Mouse (Mus musculus): Measurements from ENCODE around the gene Rad21l.
A peak's percentile ranks its signal among the peaks of the same experiment; 100 is the strongest.

The Rad21l gene

DNA sequence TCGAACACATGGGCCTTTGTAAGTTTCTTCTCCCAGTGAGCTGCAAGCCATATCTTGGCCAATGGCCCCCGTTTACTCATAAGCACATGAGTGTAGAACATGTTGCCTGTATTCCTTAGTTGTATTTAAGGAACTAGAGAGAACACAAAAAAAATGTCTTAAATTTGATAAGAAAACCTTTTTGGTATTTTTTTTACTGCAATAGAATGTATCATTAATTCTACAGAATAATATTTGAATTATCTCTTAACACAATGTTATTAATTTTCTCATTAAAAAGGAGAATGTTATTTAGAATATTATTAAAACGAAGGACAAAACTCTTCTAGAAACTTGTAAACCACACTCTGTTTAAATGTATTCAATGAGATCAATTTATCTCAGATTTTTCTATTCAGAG is at the start of gene Rad21l:
TSS of gene Rad21l (minus strand) at position 101 of the 400 bp plus-strand sequence.
- no peak for DNase-seq (ENCODE audit: low spot score)

GRCm38 (mm10) chr2:151716318-151717055 is 48.2 kb upstream of the Rad21l start:
- DNase-seq (ENCODE audit: low spot score): no peak

DNA sequence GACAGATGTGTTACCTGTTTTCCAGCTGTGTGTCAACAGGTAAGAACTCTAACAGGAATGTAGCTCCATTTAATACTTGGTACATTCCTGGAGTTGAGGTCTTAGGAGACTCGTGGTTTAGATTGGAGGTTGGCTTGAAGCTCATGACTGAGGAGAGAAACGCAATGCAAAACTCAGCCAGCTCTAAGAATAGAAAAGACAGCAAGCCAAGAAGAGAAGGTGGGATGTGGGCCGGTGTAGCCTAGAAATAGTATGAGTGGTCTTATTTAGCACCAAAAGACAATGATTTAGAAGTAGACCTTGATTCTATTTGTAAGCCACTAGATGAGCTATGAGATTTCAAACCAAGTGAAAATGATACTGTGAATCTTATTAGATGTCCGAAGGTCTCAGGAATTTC is 47.2 kb upstream of the Rad21l start:
- DNase-seq (ENCODE audit: low spot score): no peak

DNA sequence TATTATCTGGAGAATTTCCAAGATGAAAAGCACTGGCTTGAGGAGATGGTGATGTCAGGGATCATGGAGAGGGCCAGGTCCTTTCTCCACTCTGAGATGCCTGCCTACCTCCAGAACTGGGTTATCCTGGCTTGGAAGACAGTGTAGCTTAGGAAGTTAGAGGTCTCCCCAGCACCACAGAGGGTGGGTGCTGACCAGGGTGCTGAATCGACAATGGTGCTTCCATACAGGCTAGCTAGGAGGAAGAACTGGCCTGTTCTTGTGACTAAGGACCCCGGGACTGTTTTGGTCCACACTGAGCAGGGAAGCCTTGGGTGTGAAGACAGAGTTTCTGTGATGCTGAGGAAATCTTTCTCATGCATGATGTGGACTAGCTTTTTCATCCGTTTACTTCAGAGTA is 44.3 kb upstream of the Rad21l start:
- no peak for DNase-seq (ENCODE audit: low spot score)

DNA sequence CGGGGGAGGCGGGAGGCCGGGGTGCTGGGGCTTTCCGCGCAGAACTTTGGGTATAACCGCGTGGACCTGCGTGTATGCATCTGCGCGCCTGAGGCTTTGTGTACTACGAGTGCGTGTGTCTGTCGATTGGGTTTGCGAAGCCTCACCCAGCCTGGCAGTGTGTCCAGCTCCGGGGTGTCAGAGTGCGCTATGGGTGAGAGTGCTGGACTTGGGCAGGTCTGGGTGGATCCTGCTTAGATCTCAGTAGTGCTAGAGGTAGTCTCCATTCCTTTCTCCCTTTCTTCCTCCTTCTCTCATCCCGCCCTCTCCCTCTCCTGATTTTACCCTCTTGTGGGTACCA is 34.5 kb upstream of the Rad21l start:
- no peak for DNase-seq (ENCODE audit: low spot score)

GRCm38 (mm10) chr2:151702146-151702850 is 34.0 kb upstream of the Rad21l start:
- peak; percentile 13 for DNase-seq (ENCODE audit: low spot score)

DNA sequence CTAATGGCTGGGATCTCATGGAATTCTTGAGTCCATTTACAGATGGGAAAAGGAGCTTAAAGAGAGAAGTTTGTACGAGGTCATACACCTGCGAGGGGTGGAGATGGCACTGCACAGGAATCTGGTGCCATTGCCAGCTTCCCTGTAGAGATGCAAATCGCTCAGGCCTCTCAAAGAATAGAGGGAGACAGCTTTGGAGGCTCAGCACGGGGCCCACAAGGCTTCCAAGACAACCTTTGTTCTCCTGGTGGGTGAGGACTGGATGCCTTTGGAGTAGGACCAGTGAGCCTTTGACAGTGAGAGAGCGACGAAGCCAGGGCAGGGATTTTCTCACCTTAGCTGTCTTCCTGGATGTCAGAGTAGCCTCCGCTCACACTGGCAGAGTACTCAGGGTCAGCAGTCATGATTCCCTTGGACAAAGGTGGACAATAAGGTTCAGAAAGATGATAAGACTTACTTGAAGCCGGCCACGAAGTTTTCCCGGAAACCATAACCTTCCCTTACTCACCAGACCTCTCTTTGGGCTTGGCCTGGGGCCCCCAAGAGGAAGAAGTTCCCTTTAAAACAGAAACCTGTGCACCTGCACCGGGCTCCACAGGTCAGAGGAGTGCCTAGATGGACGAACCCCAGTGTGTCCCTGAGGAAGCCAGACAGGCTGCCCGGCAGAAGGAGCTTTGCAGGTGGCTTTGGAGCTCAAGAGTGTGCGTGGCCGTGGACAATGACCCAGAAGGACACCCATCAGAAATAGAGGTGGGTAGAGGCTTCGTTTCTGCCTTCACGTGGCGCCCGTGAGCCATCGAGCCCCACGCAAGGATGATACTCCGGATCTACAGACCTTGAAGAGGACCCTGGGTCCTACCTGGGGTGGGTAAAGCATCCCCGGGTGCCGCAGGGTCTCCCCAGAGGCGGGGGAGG is 33.2 kb upstream of the Rad21l start, which contains the start of gene Tmem74b:
TSS of gene Tmem74b (plus strand) at position 778 of the 915 bp plus-strand sequence.
- DNase-seq (ENCODE audit: low spot score): no peak

DNA sequence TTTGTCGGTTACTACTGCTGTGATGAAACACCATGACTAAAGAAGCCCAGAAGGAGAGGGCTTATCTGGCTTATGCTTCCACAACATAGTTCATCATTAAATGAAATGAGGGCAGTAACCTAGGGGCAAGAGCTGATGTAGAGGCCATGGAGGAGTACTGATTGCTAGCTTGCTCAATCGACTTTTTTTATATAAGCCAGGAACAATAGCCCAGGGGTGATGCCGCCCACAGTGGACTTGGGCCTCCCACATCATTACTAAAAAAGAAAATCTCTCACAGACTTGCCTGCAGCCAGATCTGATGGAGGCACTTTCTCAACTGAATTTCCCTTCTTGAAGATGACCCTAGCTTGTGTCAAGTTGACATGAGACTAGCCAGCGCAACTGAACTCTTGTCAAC is 14.6 kb upstream of the Rad21l start:
- DNase-seq (ENCODE audit: low spot score): no peak

- DNase-seq (ENCODE audit: low spot score): no peak
Observed at GRCm38 (mm10) chr2:151682357-151682756, 14.0 kb upstream of the Rad21l start.

GRCm38 (mm10) chr2:151676234-151676633 is 7.9 kb upstream of the Rad21l start:
- DNase-seq (ENCODE audit: low spot score): no peak

DNA sequence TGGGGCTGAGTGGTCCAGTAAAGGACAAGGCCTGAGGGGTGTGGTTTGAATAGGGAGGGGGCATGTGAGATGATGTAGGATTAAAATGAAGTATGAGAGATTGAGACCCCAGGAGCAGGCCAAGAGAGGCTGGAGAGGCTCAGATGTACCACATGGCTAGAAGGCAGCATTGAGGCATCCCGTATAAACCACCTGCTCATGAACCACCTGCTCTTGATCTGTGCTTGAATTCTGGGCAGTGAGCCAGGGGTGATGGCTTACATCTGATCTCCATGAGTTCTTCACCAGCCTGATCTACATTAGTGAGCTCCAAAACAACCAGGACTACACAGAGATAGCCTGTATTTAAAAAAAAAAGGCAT is 2.6 kb upstream of the Rad21l start:
- DNase-seq (ENCODE audit: low spot score): no peak

DNA sequence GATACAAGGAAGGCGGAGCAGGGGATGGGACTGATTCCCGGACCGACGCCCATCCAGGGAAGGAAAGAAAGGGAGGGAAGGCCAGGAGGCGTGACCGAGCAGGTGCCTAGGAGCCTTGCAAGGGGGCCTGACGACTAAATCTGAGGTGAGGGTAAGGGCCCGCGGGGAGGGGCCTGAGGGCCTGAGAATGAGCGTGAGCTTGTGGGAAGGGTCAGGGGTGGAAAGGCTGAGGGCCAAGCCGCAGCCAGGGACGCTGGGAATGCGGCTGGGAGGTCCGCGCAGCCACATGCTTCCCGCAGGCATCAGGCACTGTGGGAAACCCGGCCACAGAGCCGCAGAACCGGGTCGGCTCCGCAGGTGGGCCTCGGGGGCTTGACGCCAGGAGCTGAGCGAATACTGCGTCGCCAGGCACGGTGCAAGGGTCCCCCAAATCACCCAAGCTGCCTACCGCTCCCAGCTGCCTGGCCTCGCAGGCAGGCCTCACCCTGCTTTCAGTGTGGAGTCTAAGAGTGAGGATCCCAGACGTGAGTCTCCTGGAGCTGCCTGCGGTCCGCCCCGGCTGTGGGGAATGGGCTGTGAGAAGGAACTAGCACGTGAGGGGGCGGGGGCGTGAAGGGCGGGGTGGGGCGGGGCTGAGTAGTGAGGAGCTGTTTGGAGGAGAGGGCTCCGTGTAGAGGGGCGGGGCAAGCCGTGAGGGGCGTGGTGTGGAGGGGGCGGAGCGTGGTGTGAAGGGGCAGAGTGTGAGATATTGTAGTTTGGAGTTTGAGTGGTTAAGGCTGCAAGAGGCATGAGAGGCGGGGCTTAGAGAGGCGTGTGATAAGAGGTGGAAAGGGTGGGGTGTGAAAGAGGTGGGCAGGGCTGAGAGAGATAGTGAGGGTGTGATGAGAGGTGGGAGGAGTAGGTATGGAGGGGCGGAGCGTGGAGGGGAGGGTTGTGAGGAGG is 2.0 kb upstream of the Rad21l start:
- DNase-seq (ENCODE audit: low spot score): no peak

GRCm38 (mm10) chr2:151652053-151652452 is 16.3 kb downstream of the Rad21l start:
- no peak for DNase-seq (ENCODE audit: low spot score)

- DNase-seq (ENCODE audit: low spot score): no peak
Observed at GRCm38 (mm10) chr2:151636015-151636402, 32.3 kb downstream of the Rad21l start.

DNA sequence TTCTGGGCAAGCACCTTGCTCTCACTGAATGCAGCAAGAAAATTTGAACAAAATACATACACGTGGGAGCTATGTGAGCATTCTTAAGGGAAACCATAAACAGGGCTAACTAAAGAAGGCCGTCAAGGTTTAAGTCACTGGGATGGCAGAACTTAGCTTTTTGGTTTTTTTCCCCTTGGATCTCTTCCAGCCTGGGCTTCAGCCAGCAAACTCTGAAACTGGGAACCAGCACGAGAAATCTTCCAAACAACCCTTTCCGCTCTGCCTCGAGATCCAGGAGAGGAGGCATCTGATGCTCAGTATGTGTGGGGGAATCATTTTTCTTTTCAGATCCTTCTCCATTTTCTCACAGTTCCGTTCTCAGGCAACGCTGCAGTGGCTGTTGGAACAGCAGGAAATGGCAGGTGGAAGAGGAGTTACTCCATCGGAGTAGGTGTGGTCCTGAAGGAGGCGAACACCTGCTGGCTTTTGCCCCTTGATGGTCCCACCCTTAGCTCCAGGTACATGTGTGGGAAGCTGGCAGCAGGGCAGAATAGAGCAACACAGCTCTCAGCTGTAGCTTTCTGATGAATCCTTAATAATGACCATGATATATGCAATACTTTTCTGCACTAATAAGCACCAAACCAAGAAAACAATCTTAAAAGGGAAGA is 32.8 kb downstream of the Rad21l start:
- no peak for DNase-seq (ENCODE audit: low spot score)

DNA sequence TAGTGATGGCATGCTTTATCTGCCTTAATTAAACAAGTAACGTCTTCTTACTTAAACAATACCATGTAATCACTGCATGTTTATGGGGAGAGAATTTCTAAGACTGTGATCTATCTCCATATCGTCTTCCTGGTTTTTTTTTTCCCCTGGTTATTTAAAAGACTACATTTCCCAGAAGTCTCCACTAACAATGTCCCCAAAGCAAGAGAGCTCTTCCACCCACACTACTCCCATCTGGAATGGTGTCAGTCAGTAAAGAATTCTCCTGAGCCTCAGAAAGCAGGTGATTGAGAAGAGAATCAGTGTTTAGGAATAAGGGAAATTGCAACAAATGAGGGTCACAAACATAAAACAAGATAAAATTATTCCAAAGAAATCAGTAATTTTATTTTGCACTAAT is 33.4 kb downstream of the Rad21l start:
- no peak for DNase-seq (ENCODE audit: low spot score)

- no peak for DNase-seq (ENCODE audit: low spot score)
Observed at GRCm38 (mm10) chr2:151632982-151633381, 35.4 kb downstream of the Rad21l start.

DNA sequence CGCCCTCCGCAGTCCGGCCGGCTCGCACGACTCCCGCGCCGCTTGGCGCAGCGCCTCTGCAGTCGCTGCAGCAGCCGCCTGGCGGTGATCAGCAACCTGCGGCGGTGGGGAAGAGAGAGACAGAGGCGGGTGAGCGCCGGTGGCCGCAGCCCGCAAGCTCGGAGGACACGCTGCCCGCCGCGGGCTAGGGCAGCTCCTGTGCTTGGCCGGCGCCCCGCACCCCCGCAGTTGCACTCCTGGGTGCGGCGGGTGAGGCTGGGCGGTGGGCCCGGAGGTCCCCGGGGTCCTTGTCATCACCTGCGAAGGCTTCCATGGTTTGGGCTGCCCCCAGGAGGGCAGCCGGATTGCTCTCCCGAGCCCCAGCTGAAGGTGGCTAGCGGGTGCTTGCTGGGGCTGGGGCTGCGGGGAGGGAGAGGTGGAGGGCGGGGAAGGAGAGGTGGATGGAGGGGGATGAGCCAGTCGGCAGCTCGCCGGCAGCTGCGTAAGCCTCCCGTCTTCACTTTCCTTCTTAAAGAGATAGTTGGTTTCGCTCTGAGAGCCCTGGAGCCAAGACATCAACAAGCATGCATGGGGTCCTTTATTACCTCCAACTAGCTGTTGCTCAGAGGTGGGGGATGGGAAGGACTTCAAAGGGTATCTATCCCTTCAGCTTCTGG is 36.0 kb downstream of the Rad21l start, which contains the start of gene Snph:
TSS of gene Snph (minus strand) at position 435 of the 656 bp plus-strand sequence.
- peak; percentile 62 for DNase-seq (ENCODE audit: low spot score)

GRCm38 (mm10) chr2:151631406-151632158 is 36.8 kb downstream of the Rad21l start:
- no peak for DNase-seq (ENCODE audit: low spot score)

GRCm38 (mm10) chr2:151629310-151629709 is 39.0 kb downstream of the Rad21l start:
- DNase-seq (ENCODE audit: low spot score): no peak

All from ovary, adult 18-20 months (tissue).